Mouse (Mus musculus) CH12.LX (cell line): ENCODE measurements around the gene Gm27021.

Source experiments
- CTCF ChIP-seq, 2 experiments: IDR thresholded peaks in 1 of 2; conservative IDR thresholded peaks in 1 of 2; 2 replicates each; pipeline ENCODE4 v1.5.1; 2011 to 2012; ENCODE audit warnings: low read depth in 2 of 2, low read length in 2 of 2, improper control_type of control experiment in 1 of 2, inconsistent platforms in 1 of 2, mild to moderate bottlenecking in 1 of 2, moderate library complexity in 1 of 2
- EP300 ChIP-seq: IDR thresholded peaks from 2 replicates; pipeline ENCODE4 v1.6.1; 2011; ENCODE audit warnings: low read length, improper control_type of control experiment
- ETS1 ChIP-seq: conservative IDR thresholded peaks from 2 replicates; pipeline ENCODE4 v1.6.1; 2012; ENCODE audit warnings: low read depth, mild to moderate bottlenecking, inconsistent platforms, low read length, improper control_type of control experiment, moderate library complexity
- JUND ChIP-seq: conservative IDR thresholded peaks from 2 replicates; pipeline ENCODE4 v1.6.1; 2011; ENCODE audit warnings: low read depth, low read length, improper control_type of control experiment
- MAX ChIP-seq: IDR thresholded peaks from 2 replicates; pipeline ENCODE4 v1.6.1; 2011; ENCODE audit warnings: low read length, improper control_type of control experiment
- MXI1 ChIP-seq: IDR thresholded peaks from 2 replicates; pipeline ENCODE4 v1.6.1; 2011; ENCODE audit warnings: mild to moderate bottlenecking, low read depth, low read length, improper control_type of control experiment
- POLR2A ChIP-seq: IDR thresholded peaks from 2 replicates; pipeline ENCODE4 v1.6.1; 2011; ENCODE audit warnings: low read depth, mild to moderate bottlenecking, improper control_type of control experiment, low read length
- TBP ChIP-seq: conservative IDR thresholded peaks from 2 replicates; pipeline ENCODE4 v1.6.1; 2011; ENCODE audit warnings: low read depth, low read length, improper control_type of control experiment

DNA sequence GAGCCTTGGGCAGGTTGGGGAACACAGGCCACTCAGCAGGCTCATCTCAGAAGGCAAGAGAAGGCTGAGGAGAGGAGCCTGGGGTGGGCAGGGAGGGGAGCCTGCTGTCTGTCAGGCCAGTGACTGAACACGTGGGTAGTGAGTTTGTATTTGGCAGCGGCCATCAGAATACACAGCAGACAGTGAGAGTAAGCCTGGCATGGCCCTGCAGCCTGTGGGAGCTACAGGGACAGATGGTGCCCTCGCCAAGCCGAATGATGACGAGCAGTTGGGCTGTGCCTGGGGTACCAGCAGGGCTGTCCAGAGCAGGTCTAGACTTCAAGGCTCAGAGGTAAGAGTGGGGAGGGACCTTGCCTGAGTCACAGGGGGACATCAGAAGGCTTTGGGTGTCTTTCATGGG lies 40.6 kb downstream of the Gm27021 start:
- TF ChIP-seq EP300 (no peak), CTCF (conservative IDR thresholded peaks at IDR 0.05 in 1 of 2, IDR thresholded peaks at IDR 0.05 in 1 of 2; ENCODE audit: low read depth in 2 of 2, low read length in 2 of 2) (no peak), MXI1 (no peak), ETS1 (no peak), TBP (no peak), MAX (no peak), POLR2A (no peak), JUND (no peak)
